Mouse (Mus musculus) liver, embryonic 11.5 days (tissue): Measurements from ENCODE around the gene Ndufs8. TPM values are rescaled to one million over a fixed set of nuclear protein-coding genes. Genes with fewer than 3 reads are reported as not detected.

ENCODE experiments used
- ATAC-seq: fragments of 200-750 bp; cut with Nextera tagmentation; replicated peaks from 2 replicates; pipeline ENCODE4 v1.8.0; 2017; ENCODE audit warnings: moderate number of reproducible peaks, mild to moderate bottlenecking, moderate TSS enrichment, moderate library complexity; ENCODE audit not compliant: low FRiP score
- DNase-seq: peaks from one replicate; pipeline ENCODE4 v3.0.0-alpha.2; 2017; ENCODE audit warnings: low spot score
- H3K27ac ChIP-seq: fragments of 300-500 bp; sonication (generic); 2 replicates; pipeline ENCODE4 v1.5.1; 2014; ENCODE audit warnings: mild to moderate bottlenecking, low read depth, low read length, control low read depth
- H3K27me3 ChIP-seq: fragments of 300-500 bp; sonication (generic); replicated peaks from 2 replicates; pipeline ENCODE4 v1.6.1; 2014; ENCODE audit warnings: low read length, mixed read lengths; ENCODE audit not compliant: control insufficient read depth, insufficient read depth
- H3K36me3 ChIP-seq: fragments of 300-500 bp; sonication (generic); 2 replicates; pipeline ENCODE4 v1.6.1; 2014; ENCODE audit warnings: mild to moderate bottlenecking, low read length, moderate library complexity, mixed read lengths; ENCODE audit not compliant: control insufficient read depth, insufficient read depth
- H3K4me1 ChIP-seq: fragments of 300-500 bp; sonication (generic); replicated peaks from 2 replicates; pipeline ENCODE4 v1.6.1; 2014; ENCODE audit warnings: low read length, mixed read lengths; ENCODE audit not compliant: control insufficient read depth, insufficient read depth
- H3K4me2 ChIP-seq: fragments of 300-500 bp; sonication (generic); 2 replicates; pipeline ENCODE4 v1.6.1; 2014; ENCODE audit warnings: mild to moderate bottlenecking, control low read depth, moderate library complexity
- H3K4me3 ChIP-seq: fragments of 300-500 bp; sonication (generic); 2 replicates; pipeline ENCODE4 v1.5.1; 2014; ENCODE audit warnings: low read depth, low read length, control low read depth
- H3K9ac ChIP-seq: fragments of 300-500 bp; sonication (generic); 2 replicates; pipeline ENCODE4 v1.6.1; 2014; ENCODE audit warnings: low read depth, low read length, control low read depth
- H3K9me3 ChIP-seq: fragments of 300-500 bp; sonication (generic); 2 replicates; pipeline ENCODE4 v1.6.1; 2016; ENCODE audit warnings: low read length, inconsistent platforms, mixed read lengths; ENCODE audit not compliant: control insufficient read depth
- WGBS: fragments of 180-500 bp; shearing (Covaris S2); extraction: QIAGEN DNeasy Blood & Tissue Kit; methylation state at CpG from one replicate; pipeline ENCODE4 v1.1.7; 2014; 5-methylcytosine and 5-hydroxymethylcytosine counted together
- polyA plus RNA-seq: library from polyadenylated mRNA; unstranded; fragments of >200 nt; fragmentation: Nextera tagmentation; extraction: Ambion mirVana; gene quantifications from 2 replicates; pipeline ENCODE4 v1.2.1, GENCODE M21; 2014

The Ndufs8 gene
- polyA plus RNA-seq, 1 experiment from 2014 or later = 287 TPM

- ATAC-seq (no peak), DNase-seq (no peak)
- H3K27me3 ChIP-seq = no peaks in the 10 kb centered on the region
- no peaks in the 10 kb centered on the region for H3K36me3 ChIP-seq
- H3K9me3 ChIP-seq = no peaks in the 10 kb centered on the region
- peaks cover 11% of the 10 kb centered on the region for H3K4me1 ChIP-seq
- H3K27ac ChIP-seq = no peak overlapping the region
- no peak overlapping the region for H3K9ac ChIP-seq
- no peak overlapping the region for H3K4me2 ChIP-seq
- 83% methylated on average over 11 of the region's 11 CpGs for WGBS
- no peak overlapping the region for H3K4me3 ChIP-seq
These were observed 4.2 kb upstream of the Ndufs8 start for GRCm38 (mm10) chr19:3916727-3917126.

- Histone ChIP-seq H3K27me3 (no peaks in the 10 kb centered on the region), H3K4me1 (peaks cover 15% of the 10 kb centered on the region), H3K9ac (no peak overlapping the region), H3K27ac (no peak overlapping the region; the same call in 1 of the 2 replicates), H3K9me3 (no peaks in the 10 kb centered on the region), H3K36me3 (peaks cover 10% of the 10 kb centered on the region), H3K4me3 (no peak overlapping the region), H3K4me2 (peak overlapping the region; percentile 75)
- ATAC-seq (no peak), DNase-seq (no peak)
- WGBS = 68% methylated on average over 5 of the region's 5 CpGs
These were observed 2.0 kb upstream of the Ndufs8 start for GRCm38 (mm10) chr19:3914535-3914934.

GRCm38 (mm10) chr19:3913692-3914091 is 1.1 kb upstream of the Ndufs8 start:
- Histone ChIP-seq H3K4me3 (peak overlapping the region; percentile 69), H3K4me1 (peaks cover 15% of the 10 kb centered on the region), H3K27me3 (no peaks in the 10 kb centered on the region), H3K27ac (peak overlapping the region; percentile 47; the same call in 1 of the 2 replicates), H3K36me3 (peaks cover 12% of the 10 kb centered on the region), H3K4me2 (peak overlapping the region; percentile 75), H3K9me3 (no peaks in the 10 kb centered on the region), H3K9ac (peak overlapping the region; percentile 73)
- WGBS = 78% methylated on average over 8 of the region's 8 CpGs
- ATAC-seq (no peak), DNase-seq (no peak)

GRCm38 (mm10) chr19:3910206-3910605 is 2.4 kb downstream of the Ndufs8 start:
- H3K4me1 ChIP-seq = peaks cover 37% of the 10 kb centered on the region
- H3K27ac ChIP-seq = no peak overlapping the region
- H3K4me2 ChIP-seq = no peak overlapping the region
- H3K27me3 ChIP-seq = no peaks in the 10 kb centered on the region
- DNase-seq = no peak
- no peaks in the 10 kb centered on the region for H3K9me3 ChIP-seq
- H3K36me3 ChIP-seq = peaks cover 16% of the 10 kb centered on the region
- ATAC-seq = no peak
- 79% methylated on average over 5 of the region's 5 CpGs for WGBS
- H3K9ac ChIP-seq = no peak overlapping the region
- no peak overlapping the region for H3K4me3 ChIP-seq

GRCm38 (mm10) chr19:3907876-3908660 is 4.5 kb downstream of the Ndufs8 start:
- Histone ChIP-seq H3K27ac (no peak overlapping the region; the same call in 1 of the 2 replicates), H3K4me2 (peak overlapping the region; percentile 99), H3K9ac (0 out of 2 replicates have a peak overlapping the region, but pooled peaks have one; percentile 75), H3K27me3 (no peaks in the 10 kb centered on the region), H3K4me1 (peaks cover 41% of the 10 kb centered on the region), H3K36me3 (peaks cover 29% of the 10 kb centered on the region), H3K4me3 (no peak overlapping the region), H3K9me3 (no peaks in the 10 kb centered on the region)
- DNase-seq (no peak), ATAC-seq (no peak)
- 72% methylated on average over 8 of the region's 8 CpGs for WGBS

GRCm38 (mm10) chr19:3906795-3907786 is 5.5 kb downstream of the Ndufs8 start, which contains the start of gene Tcirg1:
Gene Tcirg1 (minus strand): TSS chr19:3907133.
- H3K36me3 ChIP-seq = peaks cover 34% of the 10 kb centered on the region
- peak within 1 kb of the TSS; percentile 75 for H3K4me3 ChIP-seq

GRCm38 (mm10) chr19:3906326-3906725 is 6.2 kb downstream of the Ndufs8 start:
- Histone ChIP-seq H3K36me3 (peaks cover 38% of the 10 kb centered on the region), H3K27me3 (no peaks in the 10 kb centered on the region), H3K4me3 (peak overlapping the region; percentile 75), H3K27ac (peak overlapping the region; percentile 75), H3K4me1 (peaks cover 37% of the 10 kb centered on the region), H3K9me3 (no peaks in the 10 kb centered on the region), H3K4me2 (peak overlapping the region; percentile 99), H3K9ac (peak overlapping the region; percentile 75)
- no peak for ATAC-seq
- WGBS = 17% methylated on average over 10 of the region's 10 CpGs
- peak; percentile 47 for DNase-seq

More at GRCm38 (mm10) chr19:3906795-3907786, 5.5 kb downstream of the Ndufs8 start, which contains the start of gene Tcirg1:
- ATAC-seq (peak; percentile 89), DNase-seq (peak; percentile 84)
- peak within 1 kb of the TSS; percentile 99 for H3K4me2 ChIP-seq
- H3K9ac ChIP-seq = peak within 1 kb of the TSS; percentile 75
- no peaks in the 10 kb centered on the region for H3K9me3 ChIP-seq
- peak within 1 kb of the TSS; percentile 75 for H3K27ac ChIP-seq
- peaks cover 41% of the 10 kb centered on the region for H3K4me1 ChIP-seq
- WGBS = 3% methylated on average over 33 of the region's 36 CpGs
- no peaks in the 10 kb centered on the region for H3K27me3 ChIP-seq

GRCm38 (mm10) chr19:3905261-3905969 is 7.2 kb downstream of the Ndufs8 start:
- H3K4me1 ChIP-seq = peaks cover 37% of the 10 kb centered on the region
- DNase-seq = peak; percentile 54

More at GRCm38 (mm10) chr19:3905261-3905969, 7.2 kb downstream of the Ndufs8 start:
- Histone ChIP-seq H3K36me3 (peaks cover 35% of the 10 kb centered on the region), H3K9ac (peak overlapping the region; percentile 75), H3K27ac (peak overlapping the region; percentile 75), H3K4me3 (peak overlapping the region; percentile 75), H3K27me3 (no peaks in the 10 kb centered on the region), H3K9me3 (no peaks in the 10 kb centered on the region), H3K4me2 (peak overlapping the region; percentile 99)
- WGBS = 24% methylated on average over 6 of the region's 6 CpGs
- ATAC-seq = no peak
